Mouse (Mus musculus) ES-CJ7 (cell line): ENCODE measurements around the gene Atp1b1.

Experiments
- DNase-seq: peaks from one replicate; pipeline ENCODE4 v3.0.0; 2011; ENCODE audit warnings: low read depth, low spot score

The Atp1b1 gene

DNA sequence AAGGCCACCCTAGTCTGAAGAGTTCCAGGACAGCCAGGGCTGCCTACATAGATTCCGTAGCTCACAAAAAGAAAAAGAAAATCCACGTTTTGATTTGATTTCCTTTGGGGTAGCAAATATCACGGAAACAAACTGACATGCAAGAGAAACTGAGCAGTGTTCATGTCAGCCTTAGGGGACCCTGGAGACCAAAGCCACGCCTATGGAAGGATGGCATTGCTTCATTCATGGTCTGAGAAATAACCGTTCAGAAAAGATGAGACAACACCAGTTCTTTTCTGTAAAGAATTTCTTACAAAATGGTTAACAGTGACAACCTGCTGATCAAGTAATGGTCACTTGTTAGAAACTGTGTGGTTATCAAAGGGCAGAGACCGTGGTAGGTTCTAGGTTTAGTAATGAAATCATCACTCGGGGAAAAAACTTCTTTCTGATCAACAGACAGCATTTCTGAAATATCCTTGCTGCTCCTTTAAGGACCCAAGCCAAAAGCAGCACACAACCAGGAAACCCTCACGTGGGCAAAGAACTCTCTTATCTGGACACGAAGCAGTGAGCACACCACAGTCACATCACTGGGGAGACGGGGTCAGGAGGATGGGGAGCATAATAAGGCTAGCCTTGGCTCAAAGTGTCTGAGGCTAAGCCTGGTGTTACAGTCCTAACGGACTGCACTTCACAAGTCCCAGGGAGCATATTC is 17.3 kb downstream of the Atp1b1 start:
- no peak for DNase-seq

DNA sequence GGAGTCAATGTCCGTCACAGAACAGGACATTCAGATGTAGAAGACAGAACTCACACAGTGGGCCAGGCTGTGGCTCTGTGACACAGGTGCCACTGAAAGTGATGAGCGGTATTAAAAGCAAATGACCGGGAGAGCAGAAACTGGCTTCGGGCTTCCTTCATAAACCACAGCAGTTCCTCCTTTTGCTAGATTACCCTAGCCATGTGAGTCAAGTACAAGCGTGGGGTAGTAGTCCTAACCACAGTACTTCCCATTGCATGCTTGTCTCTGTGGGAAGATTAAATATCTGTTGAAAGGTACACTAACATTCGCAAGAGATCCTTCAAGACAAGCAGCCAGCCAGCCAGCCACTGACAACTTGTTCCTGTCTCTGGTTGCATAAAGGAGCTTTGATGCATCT is 17.9 kb downstream of the Atp1b1 start:
- no peak for DNase-seq

DNA sequence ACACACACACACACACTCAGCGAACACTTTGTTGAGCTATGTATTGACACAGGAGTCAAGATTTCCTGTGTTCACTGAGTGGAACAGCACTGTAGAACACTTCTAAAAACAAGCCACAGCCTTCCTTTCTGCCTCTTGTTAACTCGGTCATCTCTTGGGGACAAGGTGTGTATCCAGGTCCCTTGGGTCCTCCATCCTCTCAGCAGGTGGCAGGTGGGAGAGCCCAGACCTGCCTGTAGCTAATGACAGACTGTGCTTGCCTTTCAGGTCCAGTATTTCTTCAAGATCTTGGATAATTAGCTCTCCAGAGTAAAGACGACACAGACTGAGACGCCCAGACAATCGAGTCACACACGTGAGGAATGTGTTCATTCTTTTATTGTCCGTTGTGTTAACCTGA is 21.4 kb downstream of the Atp1b1 start:
- no peak for DNase-seq

DNA sequence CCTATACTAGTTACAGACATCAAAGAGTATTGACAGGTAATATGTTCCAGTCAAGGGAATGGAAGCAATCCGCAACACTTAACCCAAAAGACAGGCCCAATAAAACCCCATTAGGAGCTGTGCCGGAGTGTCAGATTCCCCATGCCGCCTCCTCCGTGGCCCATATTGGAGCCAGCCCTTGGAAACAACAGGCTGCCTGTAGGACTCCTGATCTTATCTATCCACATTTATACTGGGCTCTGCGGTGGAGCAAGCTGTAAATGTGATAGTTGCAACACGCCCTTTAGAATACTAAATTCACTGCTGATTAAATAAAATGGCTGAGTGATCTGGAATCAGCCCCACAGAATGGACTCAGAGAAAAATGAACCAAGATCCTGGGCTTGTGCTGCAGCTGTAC is 24.1 kb downstream of the Atp1b1 start:
- DNase-seq: no peak

DNA sequence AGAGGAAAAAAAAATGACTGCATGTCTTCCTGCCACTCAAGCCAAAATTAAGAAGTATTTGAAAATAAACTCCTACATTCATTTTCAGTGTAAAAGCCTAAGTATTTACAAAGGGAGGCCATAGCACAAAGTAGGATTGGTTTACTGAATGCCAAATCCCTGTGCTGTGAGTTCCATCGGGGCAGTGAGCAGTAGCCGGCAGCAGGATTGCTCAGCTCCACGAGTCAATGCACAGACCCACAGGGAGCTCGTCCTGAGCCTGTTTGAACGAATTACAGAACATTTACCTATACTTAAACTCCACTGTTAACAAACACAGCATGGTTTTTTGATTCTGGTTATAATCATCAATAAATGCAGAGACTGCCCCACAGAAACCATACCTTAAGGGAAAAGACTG is 25.5 kb downstream of the Atp1b1 start:
- no peak for DNase-seq

DNA sequence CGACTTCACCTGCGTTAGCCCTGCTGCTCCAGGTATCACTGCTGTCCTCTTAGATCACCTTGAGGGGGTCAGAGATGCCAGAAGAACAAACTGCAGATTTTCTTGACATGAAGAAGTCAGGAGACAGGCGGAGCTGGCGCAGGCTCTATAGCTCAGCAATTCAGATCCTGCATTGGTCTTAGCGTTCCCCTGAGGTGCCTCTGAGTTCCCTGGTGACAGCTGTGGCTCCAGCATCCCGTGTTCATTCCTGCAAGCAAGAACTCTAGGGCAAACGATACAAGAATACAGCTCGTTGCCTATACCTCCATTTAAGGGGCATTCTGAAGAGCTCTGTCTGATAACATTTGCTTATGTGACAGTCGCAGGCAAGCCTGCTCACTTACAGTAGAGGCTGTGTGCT is 29.5 kb downstream of the Atp1b1 start:
- DNase-seq: no peak

DNA sequence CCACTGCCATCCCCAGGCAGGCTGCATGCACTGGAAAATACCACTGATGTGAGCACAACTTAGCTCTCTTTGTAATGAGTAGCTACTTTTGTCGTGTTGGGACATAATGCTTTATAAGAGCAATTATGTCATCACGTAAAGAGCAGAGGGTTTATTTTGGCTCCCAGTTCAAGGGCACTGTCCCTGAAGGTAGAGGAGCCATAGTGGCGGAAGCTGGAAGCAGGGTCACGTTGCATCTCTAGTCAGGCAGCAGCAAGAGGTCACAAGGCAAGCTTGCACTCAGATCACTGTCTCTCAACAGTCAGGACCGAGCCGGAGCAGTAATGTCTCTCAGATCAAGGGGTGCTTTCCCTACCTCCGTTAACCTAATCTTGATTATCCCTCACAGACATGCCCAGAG is 30.4 kb downstream of the Atp1b1 start:
- no peak for DNase-seq

DNA sequence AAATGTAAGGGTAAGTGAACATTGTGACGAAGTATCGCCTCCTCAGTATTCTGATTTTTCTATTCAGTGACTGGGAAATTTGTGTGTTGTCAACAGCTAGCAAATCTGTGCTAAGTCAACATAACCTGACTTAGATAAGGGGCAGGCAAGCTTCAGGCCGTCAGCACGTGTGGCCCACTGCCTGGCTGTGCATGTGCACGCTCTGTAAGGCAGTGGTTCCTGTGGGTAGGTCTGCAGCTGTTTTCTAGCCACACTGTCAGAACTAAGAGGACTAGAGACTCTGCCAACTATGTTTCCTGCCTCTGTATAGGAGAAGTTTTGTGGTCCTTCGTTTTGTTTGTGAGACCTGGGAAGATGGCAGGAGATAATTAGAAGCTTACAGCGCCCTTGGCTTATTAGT is 31.9 kb downstream of the Atp1b1 start:
- DNase-seq: no peak

DNA sequence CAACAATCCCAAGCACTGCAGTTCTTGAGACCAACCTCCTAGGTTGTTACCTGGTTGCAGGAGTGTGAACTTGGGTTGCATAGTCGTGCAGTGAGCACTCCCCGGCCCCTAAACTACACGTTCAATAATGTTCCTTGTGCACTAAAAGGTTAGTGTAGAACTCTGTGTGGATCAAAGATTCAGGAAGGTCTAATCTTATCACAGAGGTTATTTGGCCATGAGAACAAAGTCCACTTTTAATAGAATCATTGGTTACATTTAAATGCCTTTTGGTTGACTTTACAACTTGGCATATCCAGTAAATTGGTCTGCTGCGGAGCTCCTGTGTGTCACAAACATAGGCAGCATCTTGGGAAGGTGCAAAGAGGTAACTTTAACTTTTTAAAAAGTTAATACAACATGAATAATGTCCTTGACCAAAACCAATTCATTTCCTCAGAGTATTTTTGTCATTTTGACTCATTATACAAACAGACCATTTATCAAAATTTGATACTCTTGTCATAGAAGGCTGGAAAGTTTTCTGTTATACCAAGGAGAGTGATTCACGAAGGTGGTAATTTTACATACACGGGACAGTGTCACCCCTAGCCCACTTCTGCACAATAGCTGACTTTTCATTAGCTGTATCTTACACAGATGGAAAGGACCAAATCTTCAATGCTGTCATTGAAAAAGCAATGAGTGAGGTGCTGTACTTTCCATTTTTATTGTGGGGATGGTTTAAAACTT is 37.4 kb downstream of the Atp1b1 start:
- DNase-seq: no peak

DNA sequence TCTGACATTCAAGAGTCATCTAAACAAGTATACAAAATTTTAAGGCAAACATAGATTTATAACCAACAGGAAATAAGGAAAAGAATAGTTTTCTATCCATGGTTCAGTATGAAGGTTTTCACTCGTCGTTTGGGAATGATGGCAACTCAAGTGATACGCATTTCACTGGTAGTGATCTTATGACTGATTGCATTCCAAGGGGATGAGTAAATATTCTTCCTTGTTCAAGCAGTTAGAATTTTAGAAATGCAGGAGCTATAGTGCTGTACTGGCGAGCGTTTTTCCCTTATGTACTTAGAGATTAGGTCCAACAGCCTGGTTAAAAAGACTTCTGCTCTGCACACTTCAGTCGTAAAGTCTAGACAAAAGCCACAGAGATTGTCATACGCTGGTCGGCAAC is 38.8 kb downstream of the Atp1b1 start:
- DNase-seq: no peak

DNA sequence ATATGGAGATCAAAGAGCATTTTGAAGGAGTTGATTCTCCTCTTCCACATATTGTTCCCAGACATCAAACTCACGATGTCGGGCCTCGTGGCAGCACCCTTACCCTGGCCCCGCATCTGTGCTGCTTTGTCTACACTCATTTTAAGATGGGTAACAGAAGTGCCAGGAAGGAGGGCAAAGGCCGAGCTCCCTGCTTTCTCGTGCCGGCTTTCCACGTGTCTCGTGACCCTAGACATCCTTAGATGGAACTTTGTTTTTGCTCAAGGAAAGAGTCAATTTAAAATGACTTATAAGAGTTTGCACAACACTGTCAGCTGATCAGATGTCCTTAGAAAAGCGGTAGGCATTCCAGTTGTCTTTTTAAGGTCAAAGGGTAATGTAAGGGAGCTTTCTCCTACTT is 39.8 kb downstream of the Atp1b1 start:
- no peak for DNase-seq

DNA sequence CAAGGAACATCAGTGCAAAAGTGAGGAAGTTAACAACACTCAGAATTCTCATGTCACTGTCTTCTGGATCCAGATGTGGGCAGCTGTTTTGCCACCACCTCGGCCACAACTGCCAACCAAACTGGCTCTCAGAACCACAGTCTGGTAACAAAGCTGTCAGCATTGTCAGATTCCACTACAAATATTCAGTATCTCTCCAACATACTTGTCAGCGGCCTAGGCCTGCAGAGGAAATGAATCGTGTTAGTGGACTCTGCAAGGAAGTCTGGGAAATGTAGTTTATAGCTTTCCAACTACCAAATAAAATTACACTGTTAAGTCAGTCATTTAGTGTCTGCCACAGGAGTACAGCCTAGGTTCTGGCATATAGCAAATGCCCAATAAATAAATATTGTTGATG is 40.6 kb downstream of the Atp1b1 start:
- no peak for DNase-seq

DNA sequence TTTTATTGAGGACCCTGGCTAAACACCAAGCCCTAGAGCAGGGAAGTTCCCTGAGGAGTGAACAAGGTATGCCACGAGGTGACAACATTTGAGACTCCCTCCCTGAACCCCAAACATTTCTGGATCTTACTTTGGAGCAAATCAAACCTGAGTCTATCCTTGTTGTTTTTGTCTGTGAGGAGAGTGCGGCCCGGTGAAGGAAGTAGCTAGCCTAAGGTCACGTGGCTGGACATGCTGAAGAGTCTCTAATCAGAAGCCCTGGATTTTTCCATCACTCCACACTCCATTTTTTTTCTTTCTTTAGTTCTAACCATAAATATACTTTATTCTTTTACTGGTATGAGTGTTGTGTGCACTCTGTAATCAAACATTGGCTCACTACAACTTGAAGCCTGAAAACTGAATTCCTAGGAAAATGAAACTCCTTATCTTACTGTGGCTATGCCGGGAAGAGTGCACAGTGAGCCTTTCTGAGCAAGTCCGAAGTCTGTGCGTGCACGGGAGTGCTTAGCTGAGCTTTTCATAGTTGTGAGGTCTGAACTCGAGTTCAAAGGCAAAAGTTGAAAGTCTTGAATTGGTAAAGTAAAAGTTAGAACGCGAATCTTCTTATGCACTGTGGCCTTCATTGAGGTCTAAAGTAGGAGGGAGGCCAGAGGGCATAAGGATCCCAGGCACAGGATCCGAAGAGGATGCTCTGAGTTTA is 41.3 kb downstream of the Atp1b1 start:
- no peak for DNase-seq

DNA sequence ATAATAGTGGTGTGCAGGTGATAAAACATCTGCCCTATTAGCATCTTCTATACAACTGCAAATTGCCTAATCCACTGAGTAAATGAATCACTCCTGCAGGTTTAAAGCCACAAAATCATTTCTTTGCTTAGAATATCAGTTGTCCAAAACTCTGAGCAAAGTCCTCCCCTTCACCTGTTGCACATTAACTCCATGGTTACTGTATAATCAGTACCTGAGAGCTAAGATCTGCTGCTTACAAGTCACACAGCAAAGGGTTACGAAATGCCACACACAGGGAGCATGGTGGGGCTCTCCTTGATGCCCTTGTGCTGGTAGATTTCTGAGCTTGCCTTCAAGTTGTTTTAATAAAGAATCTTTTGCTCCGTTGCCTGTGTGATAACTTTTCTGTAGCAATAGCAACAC is 42.8 kb downstream of the Atp1b1 start:
- DNase-seq: no peak

DNA sequence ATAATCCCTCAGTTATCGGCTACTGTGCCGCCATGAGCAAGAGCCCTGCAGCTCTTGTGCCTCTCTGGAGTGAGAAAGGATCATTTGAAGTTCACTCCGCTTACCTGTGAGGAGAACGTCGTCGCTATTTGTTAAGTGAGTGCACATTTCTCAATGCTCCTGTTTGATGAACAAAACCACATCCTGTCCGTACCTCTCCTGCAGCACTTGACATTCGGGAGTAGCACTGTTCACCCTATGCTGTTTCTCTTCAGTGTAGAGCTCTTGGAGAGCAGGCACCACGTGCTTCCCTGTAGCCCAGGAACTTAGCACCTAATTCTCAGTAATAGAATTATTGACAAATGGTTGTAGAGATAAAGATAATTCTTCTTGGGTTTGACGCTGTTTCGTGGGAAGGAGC is 44.5 kb downstream of the Atp1b1 start:
- no peak for DNase-seq

DNA sequence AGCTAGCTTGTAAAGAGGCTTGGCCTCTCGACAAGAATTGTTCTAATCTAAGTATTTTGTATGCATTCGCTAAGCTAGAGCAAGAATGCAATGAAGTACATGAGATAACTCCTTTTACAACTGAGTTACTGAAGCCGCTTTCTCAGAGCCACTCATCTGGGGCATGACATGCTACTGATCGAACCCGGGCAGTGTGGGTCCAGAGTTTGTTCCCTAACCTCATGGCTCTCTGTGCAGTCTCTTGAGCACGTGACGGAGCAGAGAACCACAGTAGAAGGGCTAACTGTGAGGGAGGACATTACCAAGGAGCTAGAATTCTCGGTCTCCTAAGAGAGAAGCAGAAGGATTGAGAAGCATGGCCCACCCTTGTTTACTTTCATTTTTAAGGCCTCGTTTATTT is 45.2 kb downstream of the Atp1b1 start:
- no peak for DNase-seq

DNA sequence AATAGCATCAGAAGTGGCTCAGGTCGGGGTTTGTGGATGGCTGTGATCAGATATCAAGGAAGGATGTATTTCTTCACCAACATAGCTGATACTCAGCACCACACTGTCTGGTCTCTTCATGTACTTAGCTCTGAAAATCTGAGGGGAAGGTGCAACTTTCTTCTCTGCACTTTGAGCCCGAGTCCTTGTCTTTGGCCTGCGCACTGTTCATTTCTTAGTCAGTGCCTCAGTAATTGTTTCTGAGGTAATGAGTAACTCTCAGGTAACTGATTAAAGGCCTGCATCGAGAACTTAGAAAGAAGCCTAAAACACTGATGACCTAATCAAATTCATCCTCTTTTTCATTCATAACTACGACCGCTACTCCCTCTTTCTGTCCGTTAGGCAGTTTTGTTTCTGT is 46.8 kb downstream of the Atp1b1 start:
- no peak for DNase-seq

DNA sequence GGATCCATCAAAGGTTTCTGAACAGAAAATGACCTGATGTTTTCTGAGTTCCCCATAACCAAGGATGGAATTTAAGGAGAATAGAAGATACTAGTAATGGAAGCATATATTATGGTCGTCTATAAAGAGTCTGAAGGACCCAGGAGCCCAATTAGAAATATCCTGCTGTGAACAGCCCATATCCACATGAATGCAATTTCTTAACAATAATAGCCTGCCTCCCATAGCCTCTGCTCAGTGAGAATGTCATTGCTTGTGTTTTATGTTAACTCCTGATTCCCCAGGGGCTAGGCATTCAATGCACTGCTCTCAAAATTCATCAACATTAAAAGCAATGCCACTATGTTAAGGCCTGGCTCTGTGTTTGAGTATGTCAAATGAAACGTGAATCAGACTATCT is 49.5 kb downstream of the Atp1b1 start:
- DNase-seq: no peak

DNA sequence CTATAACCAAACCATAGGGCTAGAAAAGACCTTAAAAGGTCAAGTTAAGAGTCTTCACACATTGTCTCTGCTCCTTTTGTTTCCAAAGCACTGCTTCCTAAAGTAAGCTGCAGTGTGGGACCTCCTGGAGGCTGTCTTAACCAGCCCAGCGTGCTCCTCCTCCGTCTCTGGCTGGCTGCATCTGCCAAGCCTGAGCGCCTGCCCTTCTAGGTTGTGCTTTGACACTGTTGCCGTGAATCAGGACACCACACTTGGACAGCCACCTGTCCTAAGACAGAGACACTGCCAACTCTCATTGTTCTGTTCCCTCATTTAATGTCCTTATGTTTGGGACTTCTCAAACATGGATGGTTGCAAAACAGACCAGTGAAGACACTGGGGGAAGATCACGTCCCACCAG is 51.6 kb downstream of the Atp1b1 start:
- DNase-seq: no peak

DNA sequence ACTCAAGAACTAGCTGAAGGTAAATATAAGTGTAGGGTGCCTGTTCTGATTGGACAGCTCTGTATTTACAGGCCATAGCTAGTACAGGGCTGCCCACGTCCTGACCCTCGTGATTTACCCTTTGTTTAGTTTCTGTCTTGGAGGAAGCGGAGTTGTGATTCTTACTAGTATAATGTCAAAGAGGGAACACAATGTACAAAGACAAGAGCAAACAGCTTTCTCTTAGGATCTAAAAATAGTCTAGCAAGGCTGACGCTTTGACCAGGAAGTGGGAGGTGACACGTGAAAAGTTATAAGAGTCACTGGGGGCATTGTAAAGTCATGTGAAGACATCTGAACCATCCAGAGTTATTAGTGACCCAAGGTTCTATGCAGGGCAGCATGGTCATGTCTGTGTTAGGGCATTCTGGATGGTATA is 52.8 kb downstream of the Atp1b1 start:
- DNase-seq: no peak

DNA sequence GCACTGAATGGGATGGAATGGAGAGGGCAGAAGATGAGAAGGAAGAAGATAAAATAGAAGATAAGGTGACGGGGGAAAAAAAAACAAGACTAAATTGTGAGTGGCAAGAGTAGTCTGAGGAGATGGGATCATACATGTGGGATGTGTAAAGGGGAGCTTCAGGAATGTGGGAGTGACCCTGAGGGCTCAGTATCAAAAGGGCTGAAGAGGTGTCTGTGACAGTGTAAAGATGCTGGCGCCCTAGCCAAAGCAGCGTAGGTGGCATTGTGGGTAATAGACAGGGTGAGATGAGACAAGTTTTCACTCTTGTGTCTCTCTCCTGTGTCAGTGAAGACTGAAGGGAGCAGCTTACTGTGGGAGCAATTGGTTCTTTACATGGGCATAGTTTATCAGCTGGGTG is 58.6 kb downstream of the Atp1b1 start:
- DNase-seq: no peak

DNA sequence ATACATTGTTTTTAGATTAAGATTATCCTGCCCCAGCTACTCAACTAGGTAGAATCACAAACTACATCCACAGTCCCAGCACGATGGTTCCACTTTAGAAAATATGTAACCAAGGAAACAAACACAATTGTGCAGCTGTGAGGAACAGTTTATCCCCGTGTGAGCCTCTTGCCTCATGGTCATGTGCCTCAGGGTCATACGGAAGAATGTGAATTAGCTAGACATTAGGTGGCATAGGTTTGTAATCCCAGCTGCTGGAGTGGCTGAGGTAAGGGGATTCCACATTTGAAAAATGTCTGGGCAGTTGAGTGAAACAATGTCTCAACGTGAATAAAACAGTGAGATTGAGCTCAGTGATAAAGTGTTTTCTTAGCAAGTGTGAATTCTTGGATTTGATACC is 60.5 kb downstream of the Atp1b1 start:
- no peak for DNase-seq
